Mouse (Mus musculus) C2C12 (cell line): ENCODE data around the gene Kncn.

ENCODE experiments used
- CTCF ChIP-seq: IDR thresholded peaks from one replicate; pipeline ENCODE4 v1.5.1; 2011; ENCODE audit not compliant: control insufficient read depth, insufficient read depth, insufficient read length
- FOSL1 ChIP-seq: IDR thresholded peaks from one replicate; pipeline ENCODE4 v1.8.0; 2011; ENCODE audit warnings: mild to moderate bottlenecking, low read length; ENCODE audit not compliant: poor library complexity, insufficient read depth, severe bottlenecking
- MAX ChIP-seq: IDR thresholded peaks from one replicate; pipeline ENCODE4 v1.6.1; 2011; ENCODE audit warnings: mild to moderate bottlenecking, control low read depth

GRCm38 (mm10) chr4:115902816-115903215 is 18.6 kb downstream of the Kncn start:
- TF ChIP-seq CTCF (peak; percentile 33), FOSL1 (no peak), MAX (no peak)
